Mouse (Mus musculus): Measurements from ENCODE around the gene Plp2.

Plp2 gene

DNA sequence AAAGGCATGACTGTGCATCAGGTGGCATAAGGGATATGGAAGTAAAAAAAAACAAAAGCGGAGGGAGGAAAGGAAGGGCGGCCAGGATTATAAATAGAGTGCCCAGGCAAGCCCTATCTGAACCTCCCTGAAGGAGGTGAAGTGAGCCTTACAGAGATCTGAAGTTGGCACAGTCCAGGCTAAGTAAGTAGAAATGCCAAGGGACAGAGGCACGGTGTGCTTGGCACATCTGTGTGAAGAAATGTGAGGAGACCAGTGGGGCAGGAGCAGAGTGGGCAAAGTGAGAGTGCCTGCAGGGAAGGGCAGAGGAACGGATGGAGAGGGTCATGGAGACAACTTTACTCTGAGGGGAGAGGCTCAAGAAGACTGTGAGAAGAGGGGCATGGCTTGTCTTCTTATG, 10.1 kb downstream of the Plp2 start:
- DNase-seq (ENCODE audit: low spot score): no peak

DNA sequence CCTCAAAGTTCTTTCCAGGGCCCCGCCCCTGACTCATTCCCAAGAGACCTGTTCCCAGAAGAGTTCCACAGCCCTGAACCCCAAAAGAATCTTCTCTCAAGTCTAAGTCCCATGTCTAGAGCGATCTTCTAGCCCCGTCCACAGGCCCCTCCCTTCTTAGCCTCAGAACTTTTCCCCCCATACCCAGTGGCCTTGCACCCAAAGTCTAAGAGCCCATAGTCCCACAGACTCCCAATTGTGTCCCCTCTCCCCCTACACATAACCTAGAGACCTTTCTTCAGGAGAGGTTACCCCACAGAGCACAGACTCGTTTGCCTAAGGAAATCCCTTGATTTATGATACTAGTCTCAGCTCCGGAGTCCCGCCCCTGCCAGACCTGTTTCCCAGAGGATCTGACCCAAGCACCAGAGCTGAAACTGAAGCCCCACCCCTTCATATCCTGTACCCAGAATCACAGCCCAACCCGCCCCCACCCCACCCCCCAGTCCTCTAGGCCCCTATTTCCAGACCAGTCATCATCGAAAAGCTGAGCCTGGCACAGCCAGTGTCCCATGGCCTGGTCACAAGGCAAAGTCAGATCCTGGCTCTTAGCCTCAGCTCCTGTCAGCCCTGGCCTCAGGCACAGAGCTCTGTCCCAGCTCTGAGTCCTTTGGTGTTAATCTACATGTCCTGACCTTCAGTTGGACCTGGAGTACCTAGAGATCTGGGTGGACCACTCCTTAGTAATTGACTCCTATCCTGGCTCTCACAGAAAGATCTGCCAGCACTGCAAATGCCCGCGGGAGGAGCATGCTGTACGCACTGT, 12.2 kb downstream of the Plp2 start:
- no peak for DNase-seq (ENCODE audit: low spot score)

DNA sequence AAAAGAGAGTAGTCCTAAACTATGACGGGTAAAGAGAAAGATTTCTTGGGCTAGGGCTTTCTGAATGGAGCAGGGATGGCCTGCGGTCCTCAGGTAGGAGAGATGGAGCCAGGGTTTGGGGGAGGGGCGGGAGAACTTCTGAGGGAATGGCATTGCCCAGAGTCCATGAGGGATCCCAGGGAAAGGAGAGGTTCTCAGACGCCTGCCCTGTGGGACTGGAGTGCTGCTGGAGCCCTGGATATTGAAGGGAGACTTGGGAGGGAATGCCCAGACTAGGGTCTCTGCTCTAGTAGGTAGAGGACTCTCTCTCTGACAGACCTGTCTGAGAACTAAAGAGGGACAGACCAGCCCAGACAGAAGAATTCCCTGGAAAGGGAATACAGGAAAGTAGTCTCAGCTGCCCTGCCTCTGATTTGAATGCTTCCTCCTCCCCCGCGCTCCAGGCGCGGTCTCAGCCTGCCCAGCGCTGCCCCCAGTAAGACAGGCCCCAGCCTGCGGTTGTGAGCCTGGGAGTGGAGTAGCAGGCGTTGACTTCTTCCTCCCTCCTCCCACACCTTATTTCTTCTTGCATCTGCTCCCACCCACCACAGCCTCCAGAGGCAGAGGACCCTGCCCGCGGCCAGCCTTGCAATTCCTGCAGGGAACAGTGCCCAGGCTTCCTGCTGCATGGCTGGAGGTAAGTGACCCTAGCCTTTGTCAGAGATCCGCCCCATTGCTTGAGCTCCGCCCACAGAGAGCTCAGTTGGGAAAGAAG, 13.0 kb downstream of the Plp2 start:
- no peak for DNase-seq (ENCODE audit: low spot score)

DNA sequence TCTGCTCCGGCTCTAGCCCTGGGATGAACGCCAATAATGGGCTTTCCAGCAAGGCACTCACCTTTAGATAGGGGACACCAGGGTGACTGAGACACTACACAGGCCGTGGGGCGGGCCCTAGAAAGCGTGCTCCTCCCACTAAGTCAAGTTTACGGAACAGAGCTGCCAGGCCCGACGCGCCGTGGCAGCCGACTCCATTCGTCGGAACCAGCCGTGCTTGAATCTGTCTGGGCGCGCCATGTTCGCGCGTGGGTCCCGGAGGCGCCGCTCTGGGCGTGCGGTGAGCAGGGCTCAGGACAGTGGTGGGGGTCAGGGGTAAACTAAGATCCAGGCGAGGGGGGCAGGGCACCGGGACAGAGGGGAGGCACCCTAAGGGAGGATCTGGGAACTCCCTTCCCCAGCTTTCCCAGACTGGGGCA, 14.0 kb downstream of the Plp2 start, which contains the start of gene Prickle3:
TSS of gene Prickle3 (plus strand) at position 40 of the 419 bp plus-strand sequence.
- DNase-seq (ENCODE audit: low spot score): no peak

DNA sequence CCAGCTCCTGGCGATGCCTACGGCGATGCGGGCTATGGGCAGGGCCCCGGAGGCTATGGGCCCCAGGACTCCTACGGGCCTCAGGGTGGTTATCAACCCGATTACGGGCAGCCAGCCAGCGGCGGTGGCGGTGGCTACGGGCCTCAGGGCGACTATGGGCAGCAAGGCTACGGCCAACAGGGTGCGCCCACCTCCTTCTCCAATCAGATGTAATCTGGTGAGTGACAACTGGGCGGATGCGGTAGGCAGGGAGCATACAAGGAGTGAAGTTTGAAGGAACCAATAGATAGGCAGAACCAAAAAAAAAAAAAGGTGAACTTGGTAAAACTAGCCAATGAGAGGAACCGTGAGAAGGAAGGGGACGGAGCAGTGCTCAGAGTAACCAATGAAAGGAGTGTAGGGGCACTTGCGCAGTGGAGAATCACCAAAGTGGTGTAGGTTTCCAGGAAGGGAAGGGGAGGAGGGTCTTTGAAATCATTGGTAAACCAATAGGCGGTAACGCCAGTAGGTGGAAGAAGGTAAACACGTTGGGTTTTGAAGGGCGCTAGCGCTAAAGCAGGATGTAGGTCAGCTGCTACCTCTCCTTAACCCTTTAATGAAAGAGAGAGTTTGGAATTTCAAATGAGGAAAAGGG, 22.4 kb downstream of the Plp2 start:
- DNase-seq (ENCODE audit: low spot score): peak; percentile 37

DNA sequence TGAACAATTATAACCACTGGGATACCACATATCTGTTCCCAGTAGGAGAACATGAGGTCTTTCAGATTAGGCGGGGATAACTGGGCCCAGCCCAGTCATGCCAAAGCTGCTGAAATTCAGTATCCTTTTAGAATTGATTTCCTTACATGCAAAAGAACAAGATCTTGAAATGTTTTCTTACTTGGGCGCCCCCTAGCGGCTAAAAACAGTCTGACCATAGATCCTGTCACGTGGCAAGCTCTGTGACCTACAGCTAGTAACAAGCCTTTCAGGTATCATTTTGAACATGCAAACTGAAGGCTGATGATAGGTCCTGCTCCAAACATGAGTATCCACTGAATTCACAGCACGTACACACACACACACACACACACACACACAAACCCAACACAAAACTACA, 25.8 kb downstream of the Plp2 start:
- peak; percentile 69 for DNase-seq (ENCODE audit: low spot score)

DNA sequence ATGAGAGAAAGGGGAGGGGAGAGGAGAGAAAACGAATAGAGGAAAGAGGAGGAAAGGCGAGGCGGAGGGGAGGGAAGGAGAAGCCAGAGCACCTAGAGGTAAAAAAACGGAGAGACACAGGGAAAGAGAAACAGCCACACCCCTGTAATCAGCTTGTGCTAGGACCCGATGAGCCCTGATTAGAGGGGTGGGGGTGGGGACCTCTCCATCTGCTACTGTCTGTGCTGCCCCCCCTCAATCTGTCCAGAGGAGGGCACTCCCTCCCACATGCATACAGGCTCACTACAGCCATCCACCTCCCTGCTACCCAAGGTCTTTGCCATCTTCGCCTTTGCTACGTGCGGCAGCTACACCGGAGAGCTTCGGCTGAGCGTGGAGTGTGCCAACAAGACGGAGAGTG, 30.4 kb downstream of the Plp2 start:
- no peak for DNase-seq (ENCODE audit: low spot score)

DNA sequence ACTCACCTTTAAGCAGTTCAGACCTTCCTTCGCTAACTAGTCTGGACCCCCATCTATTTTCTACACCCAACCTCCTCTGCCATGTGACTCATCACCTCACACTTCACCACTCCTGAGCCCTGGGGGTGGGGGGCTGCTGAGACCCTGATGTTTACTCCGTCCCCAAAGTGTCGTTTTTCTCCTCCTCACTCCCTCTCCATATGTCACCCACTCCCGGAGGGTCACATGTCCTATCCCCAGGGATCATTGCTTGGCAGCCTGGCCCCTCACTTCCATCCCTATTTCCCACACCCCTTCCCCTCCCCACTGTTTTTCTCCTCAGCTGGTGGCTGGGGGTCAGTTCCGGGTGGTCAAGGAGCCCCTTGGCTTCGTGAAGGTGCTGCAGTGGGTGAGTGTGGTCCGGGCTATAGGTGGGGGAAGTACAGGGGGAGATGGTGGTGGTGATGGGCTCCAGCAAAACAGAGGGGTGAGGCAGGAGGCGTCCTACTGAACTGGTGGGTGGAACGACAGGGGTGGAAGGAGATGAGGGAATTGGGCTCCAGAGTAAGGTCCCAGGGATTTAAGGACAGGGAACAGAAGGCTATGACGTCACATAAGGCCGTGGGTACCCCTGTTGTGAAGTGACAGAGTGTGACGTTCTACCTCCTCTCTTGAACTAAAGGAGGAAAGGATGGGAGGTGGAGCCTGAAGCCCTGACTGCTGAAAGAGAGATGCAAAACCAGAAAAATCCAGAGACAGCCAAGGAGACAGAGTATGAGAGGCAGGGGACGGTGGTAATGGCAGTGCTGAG, 31.5 kb downstream of the Plp2 start:
- no peak for DNase-seq (ENCODE audit: low spot score)

DNA sequence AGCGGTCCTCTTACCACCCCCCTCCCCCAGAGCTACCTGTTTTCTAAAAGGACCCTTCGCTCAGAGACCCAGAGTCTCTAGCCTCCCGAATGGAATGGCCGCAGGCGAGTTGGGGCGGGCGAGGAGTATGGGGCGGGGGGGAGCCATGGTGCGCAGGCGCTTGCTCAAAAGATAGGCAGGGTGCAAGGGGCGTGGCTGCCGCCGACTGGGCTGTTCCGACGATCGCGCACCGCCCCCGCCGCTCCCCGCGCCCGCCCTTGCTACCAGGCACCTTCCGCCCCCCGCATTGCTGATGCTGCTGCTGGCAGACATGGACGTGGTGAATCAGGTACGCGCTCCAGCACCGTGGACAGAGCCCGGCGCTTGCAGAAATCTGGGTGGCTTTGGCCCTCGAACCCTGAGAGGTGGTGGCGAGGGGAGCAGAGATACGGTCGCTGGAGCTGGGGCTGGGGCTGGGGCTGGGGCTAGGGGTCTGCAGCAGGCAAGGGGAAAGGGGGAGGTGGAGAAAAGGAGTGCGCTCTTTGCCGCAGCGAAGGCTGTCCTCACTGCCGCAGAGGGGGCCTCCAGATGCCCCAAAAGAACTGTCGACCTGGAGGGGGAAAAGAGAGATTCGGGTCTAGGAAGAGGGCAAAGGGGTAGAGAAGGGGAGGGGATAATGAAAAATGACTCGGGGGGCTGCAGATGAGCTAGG, 32.6 kb downstream of the Plp2 start, which contains the start of gene Syp:
TSS of gene Syp (plus strand) at position 71 of the 691 bp plus-strand sequence.
- peak; percentile 51 for DNase-seq (ENCODE audit: low spot score)

DNA sequence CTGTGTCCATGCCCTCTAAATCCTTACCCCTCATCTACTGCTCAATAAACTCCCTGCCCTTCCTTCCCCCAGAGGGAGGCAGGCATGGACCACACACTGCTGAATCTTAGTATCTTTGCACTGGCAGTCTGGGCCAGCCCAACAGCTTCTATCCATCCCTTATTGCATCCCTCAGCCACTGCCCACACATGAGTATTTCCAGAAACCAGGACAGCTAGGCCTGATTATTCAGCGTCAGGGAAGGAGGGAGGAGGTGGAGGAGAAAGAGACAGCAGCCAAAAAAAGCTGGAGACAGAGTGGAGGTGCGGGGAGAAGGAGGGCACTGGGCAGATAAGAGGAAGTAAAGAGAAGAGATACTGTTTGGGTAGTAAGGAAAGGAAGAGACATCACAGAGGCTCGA, 36.1 kb downstream of the Plp2 start:
- DNase-seq (ENCODE audit: low spot score): no peak

DNA sequence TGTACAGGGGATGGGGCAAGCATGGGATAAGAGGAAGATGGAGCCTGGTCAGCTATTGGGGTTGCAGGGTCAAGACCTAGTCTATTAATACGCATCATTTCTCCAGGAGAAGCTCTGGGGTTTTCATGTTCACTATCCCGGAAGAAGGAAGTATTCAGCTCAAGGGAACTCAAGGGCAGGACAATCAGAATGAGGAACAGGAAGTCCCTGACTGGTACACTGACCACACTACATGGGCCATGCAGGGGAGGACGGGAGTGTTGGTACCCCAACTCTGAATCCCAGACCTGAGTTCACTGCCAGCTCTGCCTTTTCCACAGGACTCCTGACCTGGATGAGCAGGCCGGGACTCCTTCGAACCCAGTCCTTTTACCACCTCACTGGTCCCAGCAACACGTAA, 38.6 kb downstream of the Plp2 start:
- DNase-seq (ENCODE audit: low spot score): no peak

Data from layer of hippocampus, adult 9-10 months (tissue).